ENCODE assay signal across 7 mouse cellular contexts in genomic region chr7:134378273-134378672, GRCm38 (mm10). TPM values are rescaled to one million over a fixed set of nuclear protein-coding genes. Genes with fewer than 3 reads are reported as not detected.
DNase-seq lines count a peak whose midpoint lies in the region; ATAC-seq and TF ChIP-seq lines count a peak whose summit lies in the region.

No protein-coding gene starts in this region.

- no peak overlapping the region for H3K4me2 ChIP-seq in forebrain, embryonic 13.5 days
- no peak overlapping the region for H3K4me2 ChIP-seq in liver, postnatal 0 days (ENCODE audit: low read depth, low read length)

- DNase-seq in thymus, postnatal 0 days (ENCODE audit: low spot score), result peak; percentile 8
- DNase-seq in thymus, postnatal 25 days, result no peak
- DNase-seq in c-Kit-positive CD71-negative TER-119-negative erythroid progenitor cells, embryonic 14.5 days (ENCODE audit: low read depth), result peak; percentile 9
- DNase-seq in kidney, postnatal 14 days, result peak; percentile 65
- DNase-seq in liver, postnatal 0 days, result peak; percentile 48
- DNase-seq in right cerebral cortex, postnatal 4 days, result peak; percentile 57

- no peak for TF ChIP-seq EP300 in liver, postnatal 0 days (IDR thresholded peaks at IDR 0.05; ENCODE audit: low read depth)

- H3K36me3 ChIP-seq in forebrain, embryonic 13.5 days (ENCODE audit: poor library complexity, severe bottlenecking), result no peaks in the 10 kb centered on the region
- H3K36me3 ChIP-seq in liver, postnatal 0 days (replicated peaks; ENCODE audit: insufficient read depth, low read length), result no peaks in the 10 kb centered on the region

- no peak overlapping the region for H3K9ac ChIP-seq in forebrain, embryonic 13.5 days
- H3K9ac ChIP-seq in liver, postnatal 0 days (replicated peaks), result no peak overlapping the region

- no peak overlapping the region for H3K27ac ChIP-seq in forebrain, embryonic 13.5 days
- H3K27ac ChIP-seq in liver, postnatal 0 days (ENCODE audit: low read depth), result no peak overlapping the region

- peaks cover 9% of the 10 kb centered on the region; the same call in 1 of the 2 replicates for H3K4me1 ChIP-seq in forebrain, embryonic 13.5 days
- no peaks in the 10 kb centered on the region for H3K4me1 ChIP-seq in liver, postnatal 0 days (ENCODE audit: insufficient read depth)

- TF ChIP-seq CTCF in liver, postnatal 0 days (IDR thresholded peaks at IDR 0.05; ENCODE audit: low read depth), result peak; percentile 61

- WGBS in forebrain, embryonic 13.5 days, result 49% methylated on average over 4 of the region's 4 CpGs
- WGBS in liver, postnatal 0 days (ENCODE audit: insufficient replicate concordance), result 50% methylated on average over 4 of the region's 4 CpGs

- ATAC-seq in forebrain, embryonic 13.5 days, result peak; percentile 43; the same call in 1 of the 2 replicates
- ATAC-seq in liver, postnatal 0 days, result no peak

- no peak overlapping the region for H3K4me3 ChIP-seq in forebrain, embryonic 13.5 days
- no peak overlapping the region for H3K4me3 ChIP-seq in liver, postnatal 0 days (ENCODE audit: low read depth, low read length)

- no peaks in the 10 kb centered on the region for H3K27me3 ChIP-seq in forebrain, embryonic 13.5 days
- no peaks in the 10 kb centered on the region for H3K27me3 ChIP-seq in liver, postnatal 0 days (ENCODE audit: insufficient read depth, low read length)

- no peaks in the 10 kb centered on the region for H3K9me3 ChIP-seq in forebrain, embryonic 13.5 days (replicated peaks)
- no peaks in the 10 kb centered on the region for H3K9me3 ChIP-seq in liver, postnatal 0 days (ENCODE audit: low read length)

RNA-seq across cellular contexts. Expression of gene D7Ertd443e, which starts 7.2 kb away (rescaled TPM):
- polyA plus RNA-seq in thymus, postnatal 0 days (2015; fragmentation: Nextera tagmentation; extraction: Ambion mirVana), result 0.17 and 0.22 TPM in 2 replicates
- polyA plus RNA-seq in forebrain, embryonic 13.5 days (2015; fragmentation: Nextera tagmentation; extraction: Ambion mirVana), result 0.05 TPM in 1 of 2 replicates, not detected in the other
- polyA plus RNA-seq in liver, postnatal 0 days (2015; fragmentation: Nextera tagmentation; extraction: Ambion mirVana), result not detected in 2 replicates
